Mouse (Mus musculus) cerebellum, adult 9-11 months (tissue): Measurements from ENCODE around the gene Slc26a1.

Source experiments
- DNase-seq: peaks from one replicate; pipeline ENCODE4 v3.0.0; 2022

Slc26a1 gene

GRCm38 (mm10) chr5:108675251-108675816 is at the start of gene Slc26a1:
Gene Slc26a1, minus strand, starts transcription at chr5:108675569.
- DNase-seq = no peak

GRCm38 (mm10) chr5:108724006-108724405 is 48.6 kb upstream of the Slc26a1 start:
- no peak for DNase-seq

- no peak for DNase-seq
Measured at GRCm38 (mm10) chr5:108719761-108720160, 44.4 kb upstream of the Slc26a1 start.

GRCm38 (mm10) chr5:108718051-108718450 is 42.7 kb upstream of the Slc26a1 start:
- no peak for DNase-seq

- DNase-seq = no peak
Measured at GRCm38 (mm10) chr5:108715974-108716373, 40.6 kb upstream of the Slc26a1 start.

- peak; percentile 41 for DNase-seq
Measured at GRCm38 (mm10) chr5:108714149-108714548, 38.8 kb upstream of the Slc26a1 start.

- no peak for DNase-seq
Measured at GRCm38 (mm10) chr5:108713691-108714090, 38.3 kb upstream of the Slc26a1 start.

- no peak for DNase-seq
Measured at GRCm38 (mm10) chr5:108713096-108713495, 37.7 kb upstream of the Slc26a1 start.

- no peak for DNase-seq
Measured at GRCm38 (mm10) chr5:108711968-108712367, 36.6 kb upstream of the Slc26a1 start.

GRCm38 (mm10) chr5:108708981-108709731 is 33.8 kb upstream of the Slc26a1 start:
- no peak for DNase-seq

- DNase-seq = no peak
Measured at GRCm38 (mm10) chr5:108708419-108708818, 33.0 kb upstream of the Slc26a1 start.

- no peak for DNase-seq
Measured at GRCm38 (mm10) chr5:108707758-108708157, 32.4 kb upstream of the Slc26a1 start.

- no peak for DNase-seq
Measured at GRCm38 (mm10) chr5:108703754-108704626, 28.6 kb upstream of the Slc26a1 start.

- no peak for DNase-seq
Measured at GRCm38 (mm10) chr5:108701341-108702021, 26.1 kb upstream of the Slc26a1 start.

GRCm38 (mm10) chr5:108700346-108700745 is 25.0 kb upstream of the Slc26a1 start:
- DNase-seq = no peak

- peak; percentile 39 for DNase-seq
Measured at GRCm38 (mm10) chr5:108697341-108697753, 22.0 kb upstream of the Slc26a1 start.

- DNase-seq = no peak
Measured at GRCm38 (mm10) chr5:108696542-108696941, 21.2 kb upstream of the Slc26a1 start.

- no peak for DNase-seq
Measured at GRCm38 (mm10) chr5:108695861-108696260, 20.5 kb upstream of the Slc26a1 start.

- no peak for DNase-seq
Measured at GRCm38 (mm10) chr5:108694352-108695261, 19.2 kb upstream of the Slc26a1 start.

- DNase-seq = peak; percentile 32
Measured at GRCm38 (mm10) chr5:108693872-108694288, 18.5 kb upstream of the Slc26a1 start.

- DNase-seq = no peak
Measured at GRCm38 (mm10) chr5:108692271-108692670, 16.9 kb upstream of the Slc26a1 start, which contains the start of gene Fgfrl1. Gene Fgfrl1, plus strand, starts transcription at chr5:108692382.

GRCm38 (mm10) chr5:108691152-108691551 is 15.8 kb upstream of the Slc26a1 start:
- DNase-seq = no peak
